Mouse (Mus musculus): Measurements from ENCODE around the gene Igsf3.

DNA sequence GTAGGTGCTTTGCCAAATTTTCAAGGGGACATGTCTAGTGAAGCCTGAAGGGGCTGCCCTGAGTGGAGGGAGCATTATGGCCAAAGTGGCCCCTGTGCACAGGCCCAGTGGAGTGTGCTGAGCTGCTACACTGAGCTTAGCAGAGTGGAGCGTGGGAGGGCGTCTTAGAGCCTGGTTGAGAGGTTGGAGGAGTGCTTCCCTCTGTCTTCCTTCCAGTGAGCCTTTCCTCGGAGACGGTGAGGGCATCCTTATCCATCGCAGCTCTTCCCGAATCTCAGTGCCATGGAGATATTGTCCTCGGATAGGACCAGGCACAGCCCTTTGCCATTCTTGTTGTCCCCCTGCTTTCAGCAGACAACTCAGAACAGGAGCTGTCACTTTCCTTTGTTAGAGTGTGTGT is 84.2 kb downstream of the Igsf3 start:
- no peak for TF ChIP-seq POLR2A (IDR thresholded peaks at IDR 0.05; ENCODE audit: insufficient read depth, low read length)
- no peak for TF ChIP-seq CTCF (IDR thresholded peaks at IDR 0.05; ENCODE audit: low read depth, low read length)

Data from ES-Bruce4 (cell line).